Mouse (Mus musculus) layer of hippocampus, postnatal 36 days (tissue): Measurements from ENCODE around the gene Frem1. TPM values are rescaled to one million over a fixed set of nuclear protein-coding genes. Genes with fewer than 3 reads are reported as not detected.

ENCODE experiments used
- DNase-seq, 2 experiments: peaks; one replicate each; pipeline ENCODE4 v3.0.0; 2022
- total RNA-seq, 2 experiments: library from RNA; stranded (reverse); gene quantifications; 2 replicates each; pipeline ENCODE4 v1.2.3; 2021

Gene Frem1
- 1 to 10 TPM; 2.7 to 3.1 TPM for total RNA-seq

DNA sequence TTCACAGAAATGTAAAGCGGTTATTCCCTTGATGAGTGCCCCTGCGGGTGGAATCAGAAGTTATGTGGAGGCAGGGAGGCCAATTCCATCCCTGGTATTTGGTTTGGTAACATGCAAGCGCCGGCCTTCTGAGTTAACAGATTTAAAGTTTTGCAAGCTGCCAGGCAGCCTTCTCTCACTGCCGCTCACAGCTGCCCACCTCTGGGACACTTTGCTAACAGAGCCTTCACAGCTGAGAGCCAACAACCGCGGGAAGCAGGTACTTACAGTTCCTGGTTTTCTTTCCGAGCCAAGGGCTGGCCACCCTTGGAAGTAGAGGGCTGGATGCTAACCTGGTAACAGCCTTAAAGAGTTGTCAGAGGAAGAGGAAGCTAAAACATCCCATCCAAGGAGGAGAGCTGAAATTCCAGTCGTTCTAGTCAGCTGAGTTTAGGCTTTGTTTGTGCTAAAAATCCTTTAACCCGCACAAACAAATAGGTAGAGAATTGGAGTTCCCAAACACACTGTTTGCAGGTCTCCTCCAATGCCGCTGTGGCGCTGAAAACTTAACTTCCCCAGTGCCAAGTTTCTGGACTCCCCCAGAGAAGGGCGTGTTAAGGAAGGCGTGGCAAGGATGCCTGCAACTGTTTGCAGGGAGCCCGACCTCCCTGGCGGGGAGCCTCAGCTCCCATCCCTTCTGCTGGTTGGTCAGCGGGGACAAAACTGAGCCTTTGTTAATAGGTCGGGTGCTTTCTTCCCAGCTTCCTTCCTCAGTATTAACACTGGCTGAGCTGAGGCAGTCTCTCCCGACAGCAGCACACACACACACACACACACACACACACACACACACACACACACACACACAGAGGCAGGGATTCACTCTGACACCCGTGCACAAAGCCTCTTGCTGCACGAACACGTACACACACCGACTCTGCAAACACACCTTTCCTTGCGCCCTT lies at the start of gene Frem1:
Gene Frem1, minus strand, starts transcription at position 706 of the 944 bp plus-strand sequence.
- DNase-seq, result no peak

DNA sequence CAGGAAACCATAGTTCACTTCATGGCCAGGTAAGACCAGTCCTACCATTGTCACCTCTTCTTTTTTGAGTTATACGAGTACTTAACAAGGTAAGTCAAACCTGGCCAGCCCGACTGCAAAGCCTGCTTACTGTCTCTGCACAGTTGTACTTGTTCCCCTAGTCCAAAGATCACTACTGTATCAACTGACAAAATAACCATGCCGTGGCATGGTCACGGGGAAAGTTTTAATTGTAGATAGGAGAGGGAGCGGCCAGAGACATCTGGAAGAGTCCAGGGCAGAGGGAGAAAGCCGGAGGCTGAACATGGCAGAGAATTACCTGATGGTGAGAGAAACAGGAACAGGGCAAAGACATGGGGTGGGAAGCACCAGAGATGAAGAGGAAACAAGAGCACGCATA lies 46.9 kb upstream of the Frem1 start:
- no peak for DNase-seq

DNA sequence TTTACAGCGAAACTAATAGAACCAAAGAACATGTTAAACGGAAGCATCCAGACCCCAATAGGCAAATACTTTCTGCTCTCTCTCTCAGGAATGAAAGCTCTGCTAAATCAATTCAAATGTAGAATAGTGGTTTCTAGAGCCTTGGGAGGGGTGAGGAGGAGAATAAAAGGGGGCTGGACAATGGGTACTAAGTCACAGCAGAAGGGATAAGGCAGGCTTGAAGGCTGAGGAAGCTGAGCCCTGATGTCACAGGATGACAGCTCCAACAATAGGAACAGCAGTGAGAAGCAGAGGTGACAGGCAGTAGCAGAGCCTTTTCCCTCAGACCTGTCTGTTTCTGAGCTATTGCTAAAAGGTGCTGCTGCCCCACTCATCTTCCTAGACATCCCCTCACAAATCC lies 41.8 kb upstream of the Frem1 start:
- DNase-seq, result no peak

DNA sequence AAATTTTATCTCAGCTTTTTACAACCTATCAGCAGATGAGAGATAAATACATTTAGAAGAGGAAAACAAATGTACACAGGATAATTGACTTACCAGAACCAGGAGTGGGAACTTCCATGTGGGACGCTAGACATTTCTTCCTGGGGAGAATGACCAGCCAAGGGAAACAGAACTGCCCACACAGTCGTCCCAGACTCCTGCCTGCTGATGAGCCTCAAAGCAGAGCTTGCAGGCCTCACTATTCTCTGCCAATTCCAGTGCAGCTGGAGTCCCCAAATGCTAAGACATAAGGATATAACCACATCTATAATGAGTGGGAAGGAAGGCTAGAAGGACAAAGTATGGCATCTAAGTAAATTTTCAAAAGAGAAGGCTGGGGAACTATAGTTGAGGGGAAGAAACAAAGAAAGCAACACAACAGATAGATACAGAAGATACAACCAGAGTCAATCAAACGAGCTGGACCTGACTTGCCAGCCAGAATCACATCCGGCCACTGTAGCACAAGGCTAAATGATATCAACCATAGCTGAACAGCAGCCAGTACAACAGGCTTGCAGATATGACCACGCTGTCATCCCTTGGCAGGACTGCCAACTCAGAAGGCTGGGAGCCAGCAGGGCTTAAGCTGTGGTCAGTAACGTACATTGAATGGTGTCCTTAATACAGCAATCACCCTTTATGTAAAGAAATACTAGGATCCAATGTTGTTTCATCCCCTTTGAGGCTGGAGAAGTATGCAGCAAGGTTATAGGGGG lies 38.7 kb upstream of the Frem1 start:
- no peak for DNase-seq

DNA sequence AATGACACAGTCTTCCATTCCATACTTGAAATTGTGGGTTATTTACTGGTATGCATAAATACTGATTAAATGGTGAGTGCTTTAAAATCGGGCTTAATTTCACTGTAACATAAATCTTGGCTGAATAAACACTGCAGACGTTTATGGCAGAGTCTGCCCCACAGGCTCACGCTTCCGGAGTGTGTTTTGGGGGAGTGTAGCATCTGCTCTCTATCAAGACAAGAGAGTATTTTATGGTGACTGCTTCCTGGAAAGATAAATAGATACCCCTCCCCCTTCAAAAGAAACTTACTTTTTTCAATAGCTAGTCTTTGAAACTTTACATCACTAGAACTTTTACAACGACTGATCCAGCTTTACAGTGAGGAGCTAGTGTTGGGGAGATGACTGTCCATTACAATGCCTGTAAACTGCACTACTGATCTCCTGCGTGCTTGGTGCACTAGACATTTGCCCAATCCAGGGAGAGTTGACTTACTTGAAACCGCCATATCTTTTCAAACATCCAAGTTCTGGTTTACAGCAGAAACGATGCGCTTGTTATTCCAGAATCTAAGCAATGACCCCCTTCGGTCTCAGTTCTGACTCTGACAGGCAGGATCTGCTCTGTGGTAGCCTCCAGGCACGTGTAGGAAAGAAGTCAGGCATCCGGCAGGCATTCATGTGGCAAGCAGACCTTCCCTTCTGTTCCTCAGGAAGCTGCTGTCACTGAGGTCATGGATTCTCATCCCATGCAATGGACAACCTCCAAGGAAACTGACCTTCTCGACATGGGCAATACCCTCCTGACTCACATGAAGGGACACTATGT lies 28.4 kb upstream of the Frem1 start:
- DNase-seq, result no peak

DNA sequence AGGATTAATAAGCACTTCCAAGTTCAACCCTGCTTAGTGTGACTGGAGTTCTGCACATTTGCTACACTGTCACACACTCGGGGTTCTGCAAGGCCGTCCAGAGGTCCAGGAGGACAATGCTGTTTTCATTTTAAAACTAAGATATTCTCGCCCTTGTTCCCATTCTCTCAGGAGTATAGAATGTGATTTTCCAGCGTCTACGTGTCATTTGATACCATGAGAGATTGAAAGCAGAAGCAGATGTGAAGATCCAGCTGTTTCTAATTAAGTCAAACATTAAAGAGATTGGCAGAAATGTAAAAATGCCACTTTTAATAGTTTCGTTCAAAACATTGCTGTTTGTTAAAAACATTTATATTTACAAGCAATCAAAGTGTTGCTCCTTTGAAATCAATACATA lies 12.1 kb upstream of the Frem1 start:
- DNase-seq, result no peak

DNA sequence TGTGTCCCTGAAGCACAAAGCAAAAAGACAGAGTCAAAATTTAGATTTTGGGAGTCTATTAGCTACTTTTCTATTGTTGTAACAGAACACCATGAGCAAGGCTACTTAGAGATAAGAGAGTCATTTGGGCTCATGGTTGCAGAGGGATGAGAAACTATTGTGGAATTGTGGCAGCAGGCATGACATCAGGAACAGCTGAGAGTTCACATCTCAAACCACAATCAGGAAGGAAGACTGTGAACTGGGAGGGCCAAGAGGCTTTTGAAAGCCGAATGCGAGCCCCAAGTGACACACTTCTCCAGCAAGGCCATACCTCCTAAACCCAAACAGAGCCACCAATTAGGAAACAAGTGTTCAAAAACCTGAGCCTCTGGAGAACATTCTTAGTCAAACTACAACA lies 9.4 kb upstream of the Frem1 start:
- no peak for DNase-seq

DNA sequence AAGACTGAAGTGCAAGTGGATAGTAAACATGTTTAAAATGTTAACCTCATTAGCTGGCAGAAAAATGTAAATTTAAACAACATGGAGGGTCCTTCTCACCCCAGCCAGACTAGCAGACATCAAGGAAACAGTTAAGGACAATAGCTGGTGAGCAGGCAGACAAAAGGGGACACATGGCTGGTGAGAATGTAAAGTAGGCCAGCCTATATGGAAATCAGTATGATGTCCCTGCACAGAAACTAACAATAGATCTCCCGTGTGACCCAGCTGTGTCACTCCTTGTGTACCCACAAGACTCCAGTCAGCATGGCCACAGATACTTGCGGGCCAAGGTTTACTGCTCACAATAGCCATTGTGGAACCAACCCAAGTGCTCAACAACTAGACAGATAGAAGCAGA lies 6.5 kb upstream of the Frem1 start:
- no peak for DNase-seq

DNA sequence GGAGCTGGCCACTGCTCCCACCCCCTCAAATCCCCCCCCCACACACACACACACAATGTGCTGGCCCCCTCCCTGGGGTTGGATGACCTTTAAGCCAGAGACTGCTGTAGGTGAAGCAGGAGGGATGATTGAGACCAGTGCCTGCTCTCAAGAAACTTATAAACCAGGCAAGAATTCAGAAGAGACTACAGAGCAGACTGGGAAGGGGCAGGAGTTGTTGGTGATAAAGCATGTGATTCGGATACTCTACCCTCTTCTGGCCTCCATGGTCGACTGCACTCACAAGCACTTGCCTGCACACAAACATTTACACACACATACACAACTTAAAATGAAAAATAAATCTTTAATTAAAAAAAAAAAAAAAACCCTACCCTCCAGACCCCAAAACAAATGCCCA lies 6.0 kb upstream of the Frem1 start:
- no peak for DNase-seq

DNA sequence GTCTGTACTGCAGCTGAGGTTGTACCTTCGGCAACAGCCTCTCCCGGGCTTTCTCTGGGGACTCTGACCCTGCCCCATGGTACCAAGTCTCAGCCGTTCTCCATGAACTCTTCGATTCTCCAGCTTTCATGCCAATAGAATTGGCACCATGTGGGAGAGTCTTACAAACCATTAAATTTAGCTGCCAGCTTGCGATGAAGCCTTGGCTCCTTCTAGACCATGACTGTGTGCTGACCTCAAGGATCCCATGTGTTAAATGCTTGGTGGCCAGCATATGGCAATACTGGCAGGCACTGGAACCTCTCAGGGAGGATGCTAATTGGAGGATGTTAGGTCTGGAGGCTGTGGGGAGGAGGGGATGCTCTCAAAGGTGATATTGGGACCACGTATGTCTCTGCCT lies 4.4 kb upstream of the Frem1 start:
- no peak for DNase-seq

DNA sequence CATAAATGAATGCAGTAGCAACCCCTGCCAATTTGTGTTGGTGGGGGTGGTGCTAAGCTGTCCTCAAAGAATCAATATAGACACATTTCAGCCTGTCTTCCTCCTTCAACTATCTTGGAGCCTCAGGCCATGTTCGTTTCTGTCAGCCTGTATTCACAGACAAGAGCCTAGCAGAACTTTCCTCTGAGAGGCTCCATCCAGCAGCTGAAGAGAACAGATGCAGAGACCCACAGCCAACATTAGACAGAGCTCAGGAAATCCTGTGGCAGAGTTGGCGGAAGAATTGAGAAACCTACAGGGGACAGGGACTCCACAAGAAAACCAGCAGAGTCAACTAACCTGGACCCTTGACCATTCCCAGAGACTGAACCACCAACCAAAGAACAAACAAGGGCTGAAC lies 3.3 kb upstream of the Frem1 start:
- no peak for DNase-seq

DNA sequence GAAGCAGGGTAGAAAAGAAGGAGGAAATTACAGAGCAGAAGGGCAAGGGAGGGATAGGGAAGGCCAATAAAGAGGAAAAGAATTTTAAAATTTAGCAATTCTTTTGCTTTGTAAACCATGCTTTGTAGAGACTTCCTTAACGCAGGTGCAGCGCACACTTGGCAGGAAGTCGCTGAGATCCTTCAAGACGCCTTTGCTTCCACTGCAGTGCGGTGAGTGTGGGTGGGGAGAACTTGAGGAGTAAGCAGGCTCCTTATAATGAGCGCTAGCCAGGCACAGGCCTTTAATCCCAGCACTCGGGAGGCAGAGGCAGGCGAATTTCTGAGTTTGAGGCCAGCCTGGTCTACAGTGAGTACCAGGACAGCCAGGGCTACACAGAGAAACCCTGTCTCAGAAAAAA lies 1.1 kb upstream of the Frem1 start:
- DNase-seq, result no peak

DNA sequence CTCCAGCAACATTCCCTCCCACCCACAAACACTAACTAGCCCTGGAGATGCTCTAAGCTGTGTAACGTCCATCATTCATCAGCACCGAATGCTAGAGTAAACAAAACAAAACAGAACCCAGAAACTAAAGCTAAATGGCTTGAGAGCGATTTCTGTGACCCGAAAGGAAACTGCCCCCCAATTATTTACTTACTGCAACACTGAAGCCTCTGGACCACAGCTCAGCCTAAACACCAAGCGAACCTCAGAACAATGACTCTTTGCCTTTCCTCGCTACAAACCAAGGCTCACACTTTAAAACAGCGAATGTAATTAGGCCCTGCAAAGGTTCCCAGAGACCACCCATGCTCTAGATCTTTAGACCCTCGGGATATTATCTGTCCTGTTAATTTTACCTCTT lies 963 bp downstream of the Frem1 start:
- no peak for DNase-seq

DNA sequence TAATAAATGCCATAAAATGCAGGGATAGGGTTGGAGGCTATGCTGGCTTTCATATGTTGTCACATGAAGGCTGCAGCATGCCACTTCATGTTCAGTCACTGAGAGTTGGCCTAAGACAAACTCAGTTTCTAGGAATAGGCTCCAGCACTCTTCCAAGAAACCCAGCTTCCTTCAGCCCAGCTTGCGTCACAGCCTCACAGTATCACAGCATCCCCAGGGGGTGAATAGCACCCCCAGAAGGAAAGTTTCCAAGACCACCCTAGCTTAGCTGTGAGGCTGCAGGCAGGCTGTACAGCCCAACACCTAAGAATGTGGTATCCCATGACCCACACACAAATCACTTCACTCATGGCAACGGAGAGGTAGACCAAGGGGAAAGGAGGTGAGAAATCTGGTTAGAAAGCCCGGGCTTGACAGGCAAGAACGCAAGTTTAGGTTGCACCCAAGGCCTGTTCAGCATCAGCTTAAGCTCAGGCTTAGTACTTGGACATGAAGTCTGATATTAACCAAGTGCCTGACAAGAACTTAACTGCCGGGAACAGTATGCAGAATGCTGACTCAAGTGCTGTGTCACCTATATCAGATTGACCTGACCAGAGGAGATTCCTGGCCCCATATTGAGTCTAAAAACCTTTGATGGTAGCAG lies 1.9 kb downstream of the Frem1 start:
- DNase-seq, result no peak

DNA sequence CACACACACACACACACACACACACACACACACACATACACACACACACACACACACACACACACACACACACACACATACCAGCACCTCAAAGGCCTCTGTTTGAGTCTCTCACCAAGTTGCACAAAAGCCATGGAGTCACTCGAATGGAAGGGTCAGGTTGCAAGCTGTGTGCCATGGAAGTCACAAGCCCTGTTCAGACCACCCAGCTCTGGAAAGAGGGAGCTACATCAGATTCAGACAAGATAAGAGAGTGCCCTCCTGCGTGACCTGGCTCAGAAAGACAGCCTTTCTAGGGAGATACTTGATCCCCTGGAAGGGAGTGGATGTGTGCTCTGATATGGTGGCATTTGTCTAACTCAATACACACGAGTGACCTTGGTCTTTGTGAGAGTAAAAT lies 2.9 kb downstream of the Frem1 start:
- DNase-seq, result no peak

DNA sequence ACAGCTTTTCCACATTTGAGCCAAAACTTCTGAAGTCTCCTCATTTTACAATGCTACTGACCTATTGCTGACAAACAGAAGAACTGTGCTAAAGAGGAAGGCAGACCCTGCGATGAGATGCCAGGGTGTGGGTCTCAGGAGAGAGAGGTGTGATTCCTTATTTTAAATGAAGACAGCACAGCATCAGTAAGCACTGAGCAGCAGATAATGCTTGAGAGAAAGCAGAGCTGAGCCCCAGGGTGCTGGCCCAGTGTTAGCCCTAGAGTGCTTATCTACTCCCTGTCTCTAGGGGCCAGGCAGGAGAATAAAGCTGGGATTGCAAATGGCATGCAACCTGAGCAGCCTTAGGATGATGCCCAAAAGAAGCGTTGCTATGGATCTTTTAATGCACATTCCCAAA lies 3.6 kb downstream of the Frem1 start:
- DNase-seq, result no peak

DNA sequence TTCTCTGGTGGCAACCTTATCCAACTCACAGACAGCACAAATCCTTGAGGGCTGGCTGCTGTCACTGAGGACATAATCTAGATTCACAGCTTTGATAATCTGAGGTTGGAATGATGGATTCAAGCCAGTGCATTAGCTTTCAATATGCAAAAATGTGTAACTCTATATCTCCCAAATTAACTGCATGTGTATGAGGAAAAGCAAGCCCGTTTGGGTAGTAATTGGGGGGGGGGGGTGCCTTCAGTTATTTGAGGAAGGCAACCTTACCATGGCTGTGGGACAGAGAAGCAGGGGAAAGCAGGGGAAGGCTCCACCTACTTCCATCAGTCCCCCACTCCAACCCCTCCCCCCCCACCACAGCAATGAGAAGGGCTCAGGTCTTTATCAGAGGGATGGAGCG lies 5.3 kb downstream of the Frem1 start:
- DNase-seq, result no peak

DNA sequence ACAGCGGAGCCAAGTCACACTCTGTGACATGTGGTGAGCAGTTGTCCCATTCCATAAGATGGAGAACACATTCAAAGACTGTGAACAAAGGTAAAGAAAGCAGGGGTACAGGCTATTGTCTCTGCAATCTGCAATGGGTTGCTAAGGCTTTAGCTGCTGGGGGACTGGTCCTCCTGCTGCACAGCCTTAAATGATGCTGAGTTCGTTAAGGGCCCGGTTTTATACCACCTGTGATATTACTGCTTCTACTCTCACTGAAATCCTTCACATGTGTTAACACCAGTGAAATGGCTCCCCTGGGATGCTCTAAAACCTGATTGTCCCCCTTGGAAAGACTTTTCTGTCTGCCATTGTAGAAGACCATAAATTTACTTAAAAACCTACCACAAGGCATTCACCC lies 6.1 kb downstream of the Frem1 start:
- DNase-seq, result no peak

DNA sequence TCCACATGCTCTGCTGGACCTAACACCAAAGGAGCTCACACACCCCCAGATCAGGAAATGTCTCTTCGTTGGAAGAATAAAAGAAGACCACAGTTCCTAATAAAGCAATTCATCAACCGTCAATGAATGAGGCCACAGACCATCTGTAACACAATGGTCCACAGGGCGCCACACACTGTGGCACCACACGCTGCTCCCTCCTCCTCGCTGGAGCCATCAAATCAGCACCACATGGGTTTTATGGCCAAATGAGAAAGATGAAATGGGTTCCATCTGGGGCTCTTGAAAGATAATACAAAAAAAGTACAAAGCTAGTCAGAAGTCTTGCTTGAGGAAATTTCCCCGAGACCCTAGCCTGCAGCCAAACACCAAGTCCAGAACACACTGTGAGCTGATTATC lies 6.9 kb downstream of the Frem1 start:
- DNase-seq, result no peak

DNA sequence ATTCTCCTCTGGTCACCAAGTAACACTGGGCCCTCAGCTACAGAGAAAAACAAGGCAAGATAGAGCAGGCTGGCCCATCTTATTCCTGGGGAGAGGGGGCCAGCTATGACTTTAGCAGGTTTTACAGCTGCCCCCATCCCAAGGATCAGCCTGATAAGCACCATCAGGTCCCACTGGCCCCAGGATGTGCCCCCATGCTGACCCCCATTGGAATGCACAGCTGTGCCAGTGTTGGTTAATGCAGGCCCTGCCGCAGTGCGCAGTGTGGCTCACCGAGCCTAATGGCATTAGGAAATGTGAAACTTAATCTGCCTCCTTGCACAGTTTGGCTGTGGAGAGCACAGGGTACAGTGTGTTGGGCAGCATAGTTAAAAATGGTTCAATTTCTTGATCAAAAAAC lies 11.4 kb downstream of the Frem1 start:
- no peak for DNase-seq

DNA sequence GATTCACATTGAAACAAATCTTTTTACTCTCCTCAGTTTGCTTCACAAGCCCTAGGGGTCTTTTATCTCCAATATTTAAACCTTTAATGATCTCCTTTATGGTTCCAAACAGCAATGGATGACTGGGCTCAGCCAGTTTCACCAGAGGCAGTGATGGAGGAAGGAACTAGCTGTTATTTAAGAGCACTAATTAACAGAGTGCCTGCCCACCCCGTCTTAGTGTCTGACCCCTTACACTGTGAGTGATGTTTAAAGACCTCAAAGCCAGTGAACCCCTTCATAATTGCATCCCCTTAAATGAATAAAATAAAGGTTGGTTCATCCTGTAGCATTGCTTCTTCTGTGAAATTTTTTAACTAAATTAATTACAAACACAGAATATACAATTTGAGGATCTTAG lies 19.4 kb downstream of the Frem1 start:
- DNase-seq, result no peak

DNA sequence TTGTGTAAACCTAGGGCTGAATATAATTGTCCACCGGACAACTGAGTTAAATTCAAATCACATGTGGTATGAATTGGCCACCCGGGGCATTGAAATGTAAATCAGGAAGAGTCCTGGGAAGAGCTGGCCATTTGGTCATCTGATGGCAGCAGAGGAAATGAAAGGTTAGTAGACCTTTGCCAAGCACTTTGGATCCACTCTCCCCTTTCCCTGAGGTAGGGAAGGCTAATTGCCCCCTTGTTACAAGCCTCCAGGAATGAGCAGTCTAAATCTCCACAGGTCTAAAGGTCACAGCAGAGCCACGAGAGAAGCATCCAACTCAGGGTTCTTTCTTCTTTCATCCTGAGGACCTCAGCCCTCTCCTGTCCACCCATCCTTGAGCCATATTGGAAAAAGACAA lies 20.5 kb downstream of the Frem1 start:
- no peak for DNase-seq

DNA sequence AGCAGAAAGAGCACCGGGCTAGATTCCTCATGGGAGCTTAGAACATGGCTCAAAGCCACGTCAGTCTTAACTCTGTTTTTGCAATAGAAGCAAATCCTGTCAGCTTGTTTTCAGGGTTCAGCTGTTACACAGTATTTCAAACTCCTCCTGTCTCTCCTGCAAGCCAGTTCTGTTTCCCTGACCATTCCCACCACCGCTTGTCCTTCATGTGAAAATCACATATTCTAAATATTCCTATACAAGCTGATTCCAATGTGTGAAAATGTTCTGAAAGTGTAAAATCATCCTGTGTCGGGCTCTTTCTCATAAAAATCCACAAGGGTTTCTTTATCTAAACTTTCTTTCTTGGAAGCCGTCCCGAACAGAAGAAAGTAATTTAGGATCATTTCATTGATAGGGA lies 22.0 kb downstream of the Frem1 start:
- DNase-seq, result no peak
